Mouse (Mus musculus) Patski (cell line): ENCODE results near the gene Gimap1. TPM values are rescaled to one million over a fixed set of nuclear protein-coding genes. Genes with fewer than 3 reads are reported as not detected.

Source experiments
- ATAC-seq: fragments of 100-300 bp; one replicate; pipeline ENCODE4 v1.8.0; 2021
- CTCF ChIA-PET: fragments of 350-600 bp; sonication (Branson Sonifier 250); formaldehyde crosslinking; loops from one replicate; lab custom pipeline; 2022; ENCODE audit warnings: inconsistent platforms; lab: Charles Lee
- POLR2A ChIA-PET: fragments of 350-600 bp; sonication (Branson Sonifier 250); formaldehyde crosslinking; loops from one replicate; lab custom pipeline; 2022; ENCODE audit warnings: antibody characterized with exemption, inconsistent platforms; lab: Charles Lee
- DNase-seq: peaks from one replicate; pipeline ENCODE4 v3.0.0-alpha.2; 2011; ENCODE audit warnings: low read depth, low spot score
- H3K27me3 ChIP-seq: fragments of 371-371 bp; one replicate; pipeline ENCODE4 v1.5.1; 2021
- CTCF ChIP-seq: fragments of 100-300 bp; IDR thresholded peaks from one replicate; pipeline ENCODE4 v1.5.1; 2021
- in situ Hi-C: fragments of 300-500 bp; cut with MboI; formaldehyde crosslinking; loops from 3 replicates; pipeline ENCODE4 v1.11.1; 2018; ENCODE audit warnings: low pct_unique_long_range_greater_than_20kb, mixed read lengths
- polyA plus RNA-seq: library from polyadenylated mRNA; unstranded; gene quantifications from one replicate; pipeline ENCODE4 v1.2.3, GENCODE M21; 2021

Gene Gimap1
- polyA plus RNA-seq, result 0.04 TPM

DNA sequence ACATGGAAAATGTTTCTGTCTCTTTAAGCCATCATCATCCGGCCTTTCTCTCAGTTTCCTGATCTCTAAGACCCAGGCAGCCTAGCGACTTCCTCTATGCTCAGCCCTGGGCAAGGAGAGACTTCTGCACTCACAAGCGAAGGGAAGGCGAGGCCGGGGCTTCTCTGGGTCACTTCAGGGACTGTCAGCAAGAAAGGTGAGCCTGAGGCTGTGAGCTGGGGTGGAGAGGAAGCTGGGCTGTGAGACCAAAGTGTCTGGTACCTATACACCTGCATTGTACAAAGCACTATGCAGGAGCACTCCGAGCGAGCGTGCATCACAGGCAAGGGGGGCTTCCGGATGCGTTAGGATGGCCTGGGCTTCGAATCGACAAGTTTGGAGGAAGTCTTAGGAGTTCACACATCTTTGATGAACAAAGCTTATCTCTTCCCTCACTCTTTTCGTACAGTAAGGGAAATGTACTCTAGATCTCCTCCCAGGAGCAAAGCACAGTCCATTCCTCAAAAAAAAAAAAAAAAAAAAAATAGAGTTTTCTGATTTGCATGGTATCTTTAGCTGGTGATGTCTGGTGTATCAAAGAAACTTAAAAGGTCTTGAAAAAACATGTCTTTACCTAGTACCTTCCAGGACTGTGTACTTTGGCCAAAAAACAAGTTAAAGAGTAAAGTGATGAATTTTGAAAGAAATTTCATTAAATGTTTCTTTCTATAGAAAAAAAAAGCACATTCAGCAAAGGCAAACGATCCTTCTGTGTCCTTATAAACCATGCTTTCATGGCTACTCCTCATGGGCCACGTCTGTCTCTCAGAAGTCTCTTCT lies at the start of gene Gimap1:
Gene Gimap1 (plus strand): TSS at position 94 of the 819 bp plus-strand sequence.
- DNase-seq (no peak), ATAC-seq (no peak)
- TF ChIP-seq CTCF, result no peak
- peaks cover 22% of the 10 kb centered on the region for H3K27me3 ChIP-seq
- ChIA-PET CTCF (no interaction called here), POLR2A (no interaction called here)
- in situ Hi-C loops, result no loop called here

DNA sequence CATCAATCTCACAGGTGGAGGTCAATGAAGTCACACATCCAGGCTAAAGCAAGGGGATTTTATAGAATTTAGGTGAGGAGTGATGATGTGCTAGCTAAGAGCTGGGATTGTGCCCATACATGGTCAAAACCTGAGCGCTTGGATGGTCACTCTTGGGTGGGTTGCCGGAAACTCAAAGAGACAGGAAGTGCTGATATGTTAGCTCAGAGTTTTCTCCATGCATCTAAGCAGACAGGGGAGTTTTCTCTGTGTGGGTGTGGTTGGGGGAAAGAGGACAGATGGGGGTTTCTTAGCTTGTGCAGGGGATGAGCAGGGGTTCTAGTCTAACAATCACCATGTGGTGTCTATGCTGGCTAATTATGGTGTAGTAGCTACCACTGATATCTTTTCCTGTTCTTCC lies 49.5 kb upstream of the Gimap1 start:
- in situ Hi-C loops, result no loop called here
- ChIA-PET POLR2A (no interaction called here), CTCF (no interaction called here)
- H3K27me3 ChIP-seq, result no peaks in the 10 kb centered on the region
- DNase-seq (no peak), ATAC-seq (no peak)
- no peak for TF ChIP-seq CTCF

DNA sequence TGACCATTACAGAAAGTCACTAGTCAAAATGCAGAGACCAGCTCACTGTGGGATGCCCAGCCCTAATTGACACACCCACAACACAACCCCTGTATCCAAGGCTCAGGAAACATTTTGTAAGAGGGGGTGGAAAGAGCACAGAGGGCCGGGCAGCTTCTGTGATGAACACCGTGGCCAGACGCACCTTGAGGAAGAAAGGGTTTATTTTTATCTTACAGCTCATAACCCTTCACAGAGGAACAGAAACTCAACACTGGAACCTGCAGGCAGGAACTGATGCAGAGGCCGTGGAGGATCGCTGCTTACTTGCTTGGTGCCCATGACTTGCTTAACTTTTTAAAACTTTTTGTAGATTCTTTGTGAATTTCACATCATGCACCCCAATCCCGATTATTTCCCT lies 45.9 kb upstream of the Gimap1 start:
- no peaks in the 10 kb centered on the region for H3K27me3 ChIP-seq
- POLR2A ChIA-PET, result no interaction called here
- CTCF ChIA-PET, result interaction anchor here (0.7 to 2.7 kb wide), 3 partner anchors 8 to 47 kb away, joined by 3 to 10 read pairs (median 3); partner anchors contain the start of gene Gimap4
- in situ Hi-C loops, result no loop called here
- DNase-seq (no peak), ATAC-seq (no peak)
- no peak for TF ChIP-seq CTCF

DNA sequence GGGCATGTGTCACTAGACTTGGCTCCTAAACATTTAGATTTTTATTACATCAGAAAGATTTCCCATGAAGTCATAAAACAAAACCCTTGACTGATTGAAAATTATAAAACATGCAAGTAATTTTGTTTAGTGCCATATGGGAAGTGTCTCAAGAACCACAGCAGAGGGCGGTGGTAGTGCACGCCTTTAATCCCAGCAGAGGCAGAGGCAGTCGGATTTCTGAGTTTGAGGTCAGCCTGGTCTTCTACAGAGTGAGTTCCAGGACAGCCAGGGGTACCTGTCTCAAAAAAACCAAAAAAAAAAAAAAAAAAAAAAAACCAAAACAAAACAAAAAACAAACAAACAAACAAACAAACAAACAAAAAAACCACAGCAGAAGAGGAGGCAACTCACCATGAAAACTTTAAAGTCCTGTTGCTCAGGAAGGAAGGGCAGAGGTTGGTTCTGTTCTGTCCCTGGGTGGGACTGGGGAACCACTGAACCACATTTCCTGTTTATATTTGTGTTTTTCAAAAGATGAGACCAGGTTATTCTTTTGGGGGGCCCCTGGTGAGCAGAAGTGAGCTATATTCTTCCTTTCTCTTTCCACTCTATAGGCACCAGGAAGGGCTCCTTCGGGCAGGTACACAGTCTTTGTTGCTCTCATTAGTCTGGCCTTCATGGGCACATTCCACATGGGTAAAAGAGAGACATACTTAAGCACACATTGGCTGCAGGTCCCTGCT lies 41.9 kb upstream of the Gimap1 start:
- ChIA-PET POLR2A (no interaction called here), CTCF (no interaction called here)
- H3K27me3 ChIP-seq, result no peaks in the 10 kb centered on the region
- no peak for DNase-seq
- ATAC-seq, result no peak
- in situ Hi-C loops, result no loop called here
- no peak for TF ChIP-seq CTCF

DNA sequence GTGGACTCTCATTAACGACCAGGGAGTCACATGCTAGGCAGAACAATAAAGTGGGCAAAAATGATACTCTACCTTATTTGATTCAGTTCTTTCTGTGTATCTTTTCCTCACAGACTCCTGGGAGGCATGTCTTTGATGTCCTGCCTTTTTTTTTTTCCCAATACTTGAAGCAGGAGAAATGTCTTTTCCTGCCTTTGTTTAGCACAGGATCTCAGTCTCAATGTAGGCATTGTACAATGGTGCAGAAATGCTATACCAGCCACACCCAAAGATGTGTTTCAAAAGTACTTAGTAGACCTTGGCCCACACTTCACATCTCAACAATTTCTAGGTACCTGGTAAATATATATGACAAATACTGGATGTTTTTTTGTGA lies 41.3 kb upstream of the Gimap1 start:
- ChIA-PET POLR2A (no interaction called here), CTCF (no interaction called here)
- ATAC-seq (no peak), DNase-seq (no peak)
- no peaks in the 10 kb centered on the region for H3K27me3 ChIP-seq
- in situ Hi-C loops, result no loop called here
- no peak for TF ChIP-seq CTCF

DNA sequence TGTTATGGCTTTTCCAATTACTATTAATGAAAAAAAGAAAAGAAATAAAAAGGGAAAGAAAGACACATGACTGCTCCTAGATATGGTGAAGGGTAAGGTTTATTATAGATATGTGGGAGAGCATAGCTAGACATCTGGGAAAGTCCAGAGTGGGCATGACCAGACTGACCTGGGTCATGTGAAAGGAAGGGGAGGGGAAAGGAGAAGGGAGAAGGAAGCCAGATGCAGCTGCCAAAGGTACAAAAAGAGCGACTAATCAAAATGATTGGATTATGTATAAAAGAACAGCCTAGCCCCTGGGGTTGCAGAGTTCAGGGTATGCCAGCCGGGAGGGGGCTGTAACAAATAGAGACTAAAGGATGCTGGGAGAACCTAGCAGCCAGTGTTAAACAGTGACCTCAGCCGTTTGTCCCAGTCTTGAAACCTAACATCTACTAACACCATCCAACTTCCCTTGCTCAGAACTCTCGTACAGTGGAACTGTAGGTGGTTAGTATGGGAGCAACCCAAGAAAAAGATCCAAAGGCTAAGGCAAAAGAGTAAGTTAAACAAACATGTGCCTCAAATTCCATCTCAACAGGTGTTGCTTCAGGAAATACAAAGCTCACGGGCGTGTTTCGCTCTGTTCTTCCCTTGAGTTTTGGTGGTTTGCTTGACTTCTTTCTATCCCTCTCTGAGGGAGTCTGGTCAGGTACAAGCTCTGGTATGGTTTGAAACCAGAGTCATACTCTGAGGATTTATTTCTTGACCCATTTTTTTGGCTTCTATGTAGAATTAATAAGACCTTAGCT lies 40.6 kb upstream of the Gimap1 start:
- CTCF ChIA-PET, result interaction anchor here (1.6 to 1.8 kb wide), 3 partner anchors 11 to 13 kb away, joined by 5 to 7 read pairs (median 5); no protein-coding TSS in a partner anchor
- no peak for TF ChIP-seq CTCF
- in situ Hi-C loops, result no loop called here

DNA sequence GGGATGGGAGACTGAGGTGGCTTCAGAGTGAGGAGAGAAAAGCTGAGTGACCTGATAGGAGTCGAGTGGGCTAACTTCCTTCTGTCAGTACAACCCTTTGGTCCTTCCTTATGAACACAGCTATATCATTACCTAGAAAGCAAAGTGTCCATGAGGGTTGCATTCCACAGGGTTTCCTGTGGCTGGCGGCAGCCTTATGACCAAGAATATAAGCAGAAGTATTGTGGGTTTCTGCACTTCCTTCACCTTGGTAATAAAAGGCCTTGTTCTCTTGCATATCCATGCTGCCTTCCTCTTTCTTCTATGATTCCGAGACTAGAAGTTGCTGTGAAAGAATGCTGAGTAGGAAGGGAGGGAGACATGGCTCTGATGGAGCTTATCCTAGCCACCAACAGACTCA lies 40.0 kb upstream of the Gimap1 start:
- POLR2A ChIA-PET, result no interaction called here
- TF ChIP-seq CTCF, result no peak
- ATAC-seq (no peak), DNase-seq (no peak)
- in situ Hi-C loops, result no loop called here
- H3K27me3 ChIP-seq, result no peaks in the 10 kb centered on the region
- CTCF ChIA-PET, result interaction anchor here (1.6 to 1.8 kb wide), 3 partner anchors 12 to 14 kb away, joined by 5 to 7 read pairs (median 5); no protein-coding TSS in a partner anchor

More for the DNA sequence above, 40.6 kb upstream of the Gimap1 start:
- H3K27me3 ChIP-seq, result no peaks in the 10 kb centered on the region
- no peak for ATAC-seq
- DNase-seq, result no peak
- POLR2A ChIA-PET, result no interaction called here

DNA sequence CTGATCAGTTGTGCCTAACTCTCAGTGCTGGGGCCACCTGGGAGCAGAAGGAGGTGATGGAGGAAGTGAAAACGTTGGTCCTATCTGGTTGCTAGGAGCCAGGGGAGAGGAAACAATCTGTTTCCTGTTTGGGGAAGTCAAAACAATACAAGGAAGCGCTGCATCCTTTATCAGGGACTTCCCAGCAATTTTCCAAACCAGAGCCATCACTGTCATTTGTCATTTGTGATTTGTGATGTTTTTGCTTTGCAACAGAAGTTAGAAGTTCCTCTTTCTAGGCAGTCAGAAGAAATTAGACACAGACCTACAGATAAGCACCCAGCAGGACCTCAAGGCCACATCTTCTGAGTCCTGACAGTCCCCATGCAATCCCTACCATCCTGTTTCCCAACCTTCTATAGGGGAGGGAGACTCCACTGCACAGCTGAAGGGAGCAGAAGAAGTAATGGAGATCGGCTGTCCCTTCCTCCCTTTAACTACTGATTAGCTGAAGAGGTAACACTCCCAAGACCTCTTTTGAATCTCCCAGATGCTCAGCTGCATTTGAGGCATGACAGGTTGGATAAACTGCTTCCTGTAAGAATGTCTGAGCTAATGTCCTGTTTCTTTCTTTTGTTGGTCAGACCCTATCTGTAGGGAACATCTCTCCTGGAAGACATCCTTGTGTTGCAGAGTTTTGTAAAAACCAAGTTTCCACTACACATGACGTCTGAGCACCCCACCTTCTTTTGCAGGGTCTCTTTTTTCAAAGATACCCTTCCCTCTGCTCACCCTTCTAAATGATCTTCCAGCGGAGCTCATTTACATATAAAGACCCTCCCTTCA lies 38.4 kb upstream of the Gimap1 start:
- H3K27me3 ChIP-seq, result no peaks in the 10 kb centered on the region
- in situ Hi-C loops, result no loop called here
- DNase-seq, result no peak
- ChIA-PET CTCF (interaction anchor here (0.8 to 1.8 kb wide), 3 partner anchors 10 to 72 kb away, joined by 3 to 7 read pairs (median 5); no protein-coding TSS in a partner anchor), POLR2A (interaction anchor here (0.9 kb wide), 1 partner anchor 285 kb away, joined by 3 read pairs; no protein-coding TSS in a partner anchor)
- no peak for ATAC-seq
- no peak for TF ChIP-seq CTCF

DNA sequence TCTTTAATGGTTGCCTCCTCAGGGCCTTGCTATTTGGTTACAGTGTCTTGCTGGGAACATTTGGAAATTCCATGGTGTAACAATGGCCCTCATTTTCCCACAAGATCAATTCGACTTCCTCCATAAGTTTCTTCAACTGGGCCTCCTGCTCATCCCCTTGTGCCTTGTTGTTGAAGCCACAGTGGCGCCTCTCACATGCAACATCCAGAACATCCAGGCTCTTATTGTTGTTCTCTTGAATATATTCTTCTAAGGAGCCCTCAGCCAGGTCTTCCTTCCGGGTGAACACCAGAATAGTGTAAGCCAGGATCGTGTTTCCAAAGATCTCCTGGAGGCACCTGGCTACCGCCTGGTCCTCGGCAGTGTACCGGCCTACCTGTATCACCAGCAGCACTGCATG lies 36.7 kb upstream of the Gimap1 start:
- ChIA-PET POLR2A (no interaction called here), CTCF (no interaction called here)
- no peak for DNase-seq
- no peak for TF ChIP-seq CTCF
- no peak for ATAC-seq
- in situ Hi-C loops, result no loop called here
- no peaks in the 10 kb centered on the region for H3K27me3 ChIP-seq
